Mouse (Mus musculus): ENCODE data around the gene Gm44579. TPM values are rescaled to one million over a fixed set of nuclear protein-coding genes. Genes with fewer than 3 reads are reported as not detected.

Gene Gm44579
- polyA plus RNA-seq, 1 experiment from 2014 or later = not detected

DNA sequence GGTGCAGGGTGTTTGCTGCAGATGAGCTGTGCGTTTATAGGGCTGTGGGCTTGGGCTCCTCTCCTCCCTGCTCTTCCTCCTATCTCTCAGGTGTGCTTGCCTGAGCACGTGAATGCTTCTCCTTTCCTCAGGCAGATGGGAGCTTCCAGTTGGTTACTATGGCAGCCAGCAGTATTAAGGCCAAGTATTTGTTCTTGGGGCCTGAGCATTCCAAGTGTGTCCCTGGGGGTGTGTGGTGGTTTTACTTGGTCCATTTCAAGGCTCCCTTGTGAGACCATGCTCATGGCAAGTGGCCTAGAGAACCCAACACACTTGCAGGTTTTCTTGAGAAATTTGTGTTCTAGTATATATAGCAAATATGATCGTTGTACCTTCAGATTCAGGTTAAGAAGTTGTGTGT is 25.3 kb downstream of the Gm44579 start, which contains the start of gene Olfr288:
Gene Olfr288, minus strand, starts transcription at position 101 of the 400 bp plus-strand sequence.
- Histone ChIP-seq H3K4me3 (no peak within 1 kb of the TSS), H3K27me3 (replicated peaks) (0 out of 2 replicates have a peak, but pooled peaks cover 4% of the 10 kb centered on the region), H3K9ac (no peak within 1 kb of the TSS), H3K4me1 (replicated peaks) (no peaks in the 10 kb centered on the region), H3K4me2 (no peak within 1 kb of the TSS), H3K9me3 (replicated peaks) (no peaks in the 10 kb centered on the region; the same call in 1 of the 2 replicates), H3K27ac (ENCODE audit: poor library complexity, severe bottlenecking) (no peak within 1 kb of the TSS), H3K36me3 (no peaks in the 10 kb centered on the region)
- 58% methylated on average over 3 of the region's 3 CpGs for WGBS
- no peak for ATAC-seq (ENCODE audit: insufficient number of reproducible peaks, low FRiP score)

GRCm38 (mm10) chr15:98184456-98184855 is 36.3 kb downstream of the Gm44579 start:
- Histone ChIP-seq H3K4me3 (no peak overlapping the region), H3K4me2 (no peak overlapping the region), H3K9me3 (replicated peaks) (no peaks in the 10 kb centered on the region), H3K27me3 (replicated peaks) (no peaks in the 10 kb centered on the region), H3K36me3 (no peaks in the 10 kb centered on the region), H3K9ac (no peak overlapping the region), H3K27ac (ENCODE audit: poor library complexity, severe bottlenecking) (no peak overlapping the region), H3K4me1 (replicated peaks) (peaks cover 10% of the 10 kb centered on the region)
- ATAC-seq (ENCODE audit: insufficient number of reproducible peaks, low FRiP score) = no peak
- 60% methylated on average over 4 of the region's 4 CpGs for WGBS

- no peak overlapping the region for H3K4me3 ChIP-seq
- ATAC-seq (ENCODE audit: insufficient number of reproducible peaks, low FRiP score) = no peak
- H3K9me3 ChIP-seq (replicated peaks) = no peaks in the 10 kb centered on the region
- peaks cover 3% of the 10 kb centered on the region; the same call in 1 of the 2 replicates for H3K27me3 ChIP-seq (replicated peaks)
- H3K4me2 ChIP-seq = peak overlapping the region; percentile 17; the same call in 1 of the 2 replicates
- H3K9ac ChIP-seq = 0 out of 2 replicates have a peak overlapping the region, but pooled peaks have one; percentile 48
- no peak overlapping the region for H3K27ac ChIP-seq (ENCODE audit: poor library complexity, severe bottlenecking)
- H3K4me1 ChIP-seq (replicated peaks) = peaks cover 10% of the 10 kb centered on the region
- no peaks in the 10 kb centered on the region for H3K36me3 ChIP-seq
- WGBS = 59% methylated on average over 12 of the region's 12 CpGs
Measured at GRCm38 (mm10) chr15:98181856-98182570, 38.8 kb downstream of the Gm44579 start.

- Histone ChIP-seq H3K9ac (peak overlapping the region; percentile 58), H3K9me3 (replicated peaks) (no peaks in the 10 kb centered on the region), H3K4me3 (peak overlapping the region; percentile 45), H3K36me3 (no peaks in the 10 kb centered on the region), H3K27me3 (replicated peaks) (peaks cover 4% of the 10 kb centered on the region; the same call in 1 of the 2 replicates), H3K27ac (ENCODE audit: poor library complexity, severe bottlenecking) (peak overlapping the region; percentile 84), H3K4me1 (replicated peaks) (peaks cover 10% of the 10 kb centered on the region), H3K4me2 (peak overlapping the region; percentile 69)
- peak; percentile 96 for ATAC-seq (ENCODE audit: insufficient number of reproducible peaks, low FRiP score)
- WGBS = under 1% methylated on average over 30 of the region's 30 CpGs
Measured at GRCm38 (mm10) chr15:98181132-98181711, 39.6 kb downstream of the Gm44579 start.

GRCm38 (mm10) chr15:98180567-98181131 is 40.1 kb downstream of the Gm44579 start:
- peaks cover 10% of the 10 kb centered on the region for H3K4me1 ChIP-seq (replicated peaks)
- no peak for ATAC-seq (ENCODE audit: insufficient number of reproducible peaks, low FRiP score)
- H3K9ac ChIP-seq = peak overlapping the region; percentile 58
- H3K4me2 ChIP-seq = peak overlapping the region; percentile 69
- peaks cover 6% of the 10 kb centered on the region; the same call in 1 of the 2 replicates for H3K27me3 ChIP-seq (replicated peaks)
- 8% methylated on average over 26 of the region's 26 CpGs for WGBS
- H3K27ac ChIP-seq (ENCODE audit: poor library complexity, severe bottlenecking) = peak overlapping the region; percentile 84
- no peaks in the 10 kb centered on the region for H3K9me3 ChIP-seq (replicated peaks)
- H3K36me3 ChIP-seq = no peaks in the 10 kb centered on the region
- H3K4me3 ChIP-seq = peak overlapping the region; percentile 45

DNA sequence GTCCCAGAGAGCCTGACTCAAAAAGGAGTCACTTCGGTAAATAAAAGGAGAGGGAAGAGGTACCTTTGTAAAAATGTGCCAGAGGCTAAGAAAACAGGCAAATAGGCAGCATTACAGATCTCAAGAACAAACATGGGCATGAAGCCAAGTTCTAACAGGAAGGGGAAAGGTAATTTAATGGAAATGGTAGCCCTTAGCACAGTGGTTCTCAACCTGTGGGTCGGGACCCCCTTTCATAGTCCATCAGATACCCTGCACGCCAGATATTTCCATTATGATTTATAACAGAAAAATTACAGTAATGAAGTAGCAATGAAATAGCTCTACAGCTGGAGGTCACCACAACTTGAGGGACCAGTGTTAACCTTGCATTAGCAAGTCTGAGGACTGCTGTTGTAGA is 43.5 kb downstream of the Gm44579 start:
- WGBS = 71% methylated on average over 3 of the region's 3 CpGs
- Histone ChIP-seq H3K4me1 (replicated peaks) (peaks cover 10% of the 10 kb centered on the region), H3K9me3 (replicated peaks) (no peaks in the 10 kb centered on the region), H3K4me3 (no peak overlapping the region), H3K9ac (no peak overlapping the region), H3K36me3 (no peaks in the 10 kb centered on the region), H3K27me3 (replicated peaks) (peaks cover 28% of the 10 kb centered on the region), H3K27ac (ENCODE audit: poor library complexity, severe bottlenecking) (no peak overlapping the region), H3K4me2 (no peak overlapping the region)
- no peak for ATAC-seq (ENCODE audit: insufficient number of reproducible peaks, low FRiP score)

- ATAC-seq (ENCODE audit: insufficient number of reproducible peaks, low FRiP score) = no peak
- Histone ChIP-seq H3K4me1 (replicated peaks) (no peaks in the 10 kb centered on the region), H3K27me3 (replicated peaks) (peaks cover 62% of the 10 kb centered on the region), H3K4me2 (no peak overlapping the region), H3K9me3 (replicated peaks) (no peaks in the 10 kb centered on the region), H3K36me3 (no peaks in the 10 kb centered on the region), H3K27ac (ENCODE audit: poor library complexity, severe bottlenecking) (no peak overlapping the region), H3K4me3 (no peak overlapping the region), H3K9ac (no peak overlapping the region)
- 36% methylated on average over 8 of the region's 8 CpGs for WGBS
Measured at GRCm38 (mm10) chr15:98173821-98174220, 47.0 kb downstream of the Gm44579 start.

DNA sequence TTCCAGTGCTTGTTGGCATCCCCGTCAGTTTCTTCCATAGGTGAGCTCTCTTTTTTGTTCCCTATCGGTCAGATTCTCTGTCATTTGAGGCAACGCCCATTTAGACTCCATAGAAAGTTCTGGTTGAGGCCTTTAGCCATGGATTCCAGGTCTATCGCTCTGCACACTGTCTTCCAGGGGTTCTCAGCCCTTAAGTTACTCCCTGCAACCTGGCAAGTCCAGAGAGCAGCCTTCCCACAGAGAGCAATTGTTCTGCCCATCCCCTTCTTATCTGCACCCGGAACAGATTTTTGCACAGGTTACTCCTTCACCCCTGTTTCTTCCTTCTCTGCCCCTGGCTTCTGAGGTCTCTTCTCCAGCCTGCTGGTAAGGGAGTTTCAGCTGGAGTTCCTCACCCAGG is 48.7 kb downstream of the Gm44579 start:
- 64% methylated on average over 5 of the region's 5 CpGs for WGBS
- H3K9ac ChIP-seq = no peak overlapping the region
- no peaks in the 10 kb centered on the region for H3K9me3 ChIP-seq (replicated peaks)
- H3K4me1 ChIP-seq (replicated peaks) = peaks cover 13% of the 10 kb centered on the region
- H3K4me2 ChIP-seq = no peak overlapping the region
- H3K4me3 ChIP-seq = no peak overlapping the region
- peaks cover 75% of the 10 kb centered on the region for H3K27me3 ChIP-seq (replicated peaks)
- ATAC-seq (ENCODE audit: insufficient number of reproducible peaks, low FRiP score) = no peak
- H3K27ac ChIP-seq (ENCODE audit: poor library complexity, severe bottlenecking) = no peak overlapping the region
- H3K36me3 ChIP-seq = no peaks in the 10 kb centered on the region

- no peak for ATAC-seq (ENCODE audit: insufficient number of reproducible peaks, low FRiP score)
- Histone ChIP-seq H3K4me3 (no peak overlapping the region), H3K27ac (ENCODE audit: poor library complexity, severe bottlenecking) (no peak overlapping the region), H3K36me3 (no peaks in the 10 kb centered on the region), H3K4me2 (no peak overlapping the region), H3K4me1 (replicated peaks) (peaks cover 19% of the 10 kb centered on the region), H3K9me3 (replicated peaks) (no peaks in the 10 kb centered on the region), H3K27me3 (replicated peaks) (peaks cover 78% of the 10 kb centered on the region), H3K9ac (no peak overlapping the region)
- 67% methylated on average over 9 of the region's 9 CpGs for WGBS
Measured at GRCm38 (mm10) chr15:98170917-98171316, 49.9 kb downstream of the Gm44579 start.

GRCm38 (mm10) chr15:98170365-98170764 is 50.4 kb downstream of the Gm44579 start:
- H3K9ac ChIP-seq = no peak overlapping the region
- no peak overlapping the region for H3K4me2 ChIP-seq
- WGBS = 36% methylated on average over 7 of the region's 7 CpGs
- ATAC-seq (ENCODE audit: insufficient number of reproducible peaks, low FRiP score) = no peak
- H3K27ac ChIP-seq (ENCODE audit: poor library complexity, severe bottlenecking) = no peak overlapping the region
- H3K27me3 ChIP-seq (replicated peaks) = peaks cover 84% of the 10 kb centered on the region
- H3K9me3 ChIP-seq (replicated peaks) = no peaks in the 10 kb centered on the region
- H3K4me3 ChIP-seq = no peak overlapping the region
- H3K4me1 ChIP-seq (replicated peaks) = peaks cover 19% of the 10 kb centered on the region
- no peaks in the 10 kb centered on the region for H3K36me3 ChIP-seq

DNA sequence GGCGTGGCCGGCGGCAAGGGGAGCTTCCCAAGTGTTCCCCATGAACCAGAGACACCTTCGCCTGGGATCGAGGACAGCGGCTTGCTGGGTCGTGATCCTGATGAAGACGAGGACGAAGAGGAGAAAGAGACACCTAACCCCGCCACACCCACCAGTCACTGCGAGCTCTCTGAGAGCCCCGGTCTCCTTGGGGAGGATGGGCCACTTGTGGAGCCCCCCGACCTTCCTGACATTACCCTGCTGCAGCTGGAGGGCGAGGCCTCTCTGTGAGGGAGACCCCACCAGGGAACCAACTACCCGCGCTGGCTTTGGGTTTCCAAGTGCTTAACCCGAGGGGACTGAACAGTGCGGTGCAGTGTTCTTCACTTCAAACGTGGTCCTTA is 52.2 kb downstream of the Gm44579 start:
- peaks cover 87% of the 10 kb centered on the region for H3K27me3 ChIP-seq (replicated peaks)
- H3K4me2 ChIP-seq = peak overlapping the region; percentile 93
- peak overlapping the region; percentile 61 for H3K4me3 ChIP-seq
- H3K36me3 ChIP-seq = no peaks in the 10 kb centered on the region
- H3K27ac ChIP-seq (ENCODE audit: poor library complexity, severe bottlenecking) = no peak overlapping the region
- no peaks in the 10 kb centered on the region for H3K9me3 ChIP-seq (replicated peaks)
- H3K4me1 ChIP-seq (replicated peaks) = peaks cover 19% of the 10 kb centered on the region
- no peak for ATAC-seq (ENCODE audit: insufficient number of reproducible peaks, low FRiP score)
- 4% methylated on average over 19 of the region's 19 CpGs for WGBS
- H3K9ac ChIP-seq = no peak overlapping the region
